Mouse (Mus musculus) heart, postnatal 0 days (tissue): ENCODE data around the gene Plau. TPM values are rescaled to one million over a fixed set of nuclear protein-coding genes. Genes with fewer than 3 reads are reported as not detected.
A peak's percentile ranks its signal among the peaks of the same experiment; 100 is the strongest.

Experiments
- ATAC-seq: fragments of 200-750 bp; cut with Nextera tagmentation; 2 replicates; pipeline ENCODE4 v1.8.0; 2017; ENCODE audit warnings: low read depth, moderate number of reproducible peaks, moderate library complexity; ENCODE audit not compliant: insufficient read depth
- DNase-seq: peaks from one replicate; pipeline ENCODE4 v3.0.0-alpha.2; 2016; ENCODE audit warnings: low spot score
- H3K27ac ChIP-seq: fragments of 300-500 bp; sonication (generic); 2 replicates; pipeline ENCODE4 v1.5.1; 2014; ENCODE audit warnings: low read depth, mild to moderate bottlenecking
- H3K27me3 ChIP-seq: fragments of 300-500 bp; sonication (generic); 2 replicates; pipeline ENCODE4 v1.6.1; 2014; ENCODE audit warnings: low read length, mixed read lengths; ENCODE audit not compliant: control insufficient read depth, insufficient read depth
- H3K36me3 ChIP-seq: fragments of 300-500 bp; sonication (generic); replicated peaks from 2 replicates; pipeline ENCODE4 v1.6.1; 2014; ENCODE audit warnings: low read length, mixed read lengths; ENCODE audit not compliant: control insufficient read depth, insufficient read depth
- H3K4me1 ChIP-seq: fragments of 300-500 bp; sonication (generic); 2 replicates; pipeline ENCODE4 v1.6.1; 2014; ENCODE audit warnings: antibody characterized with exemption; ENCODE audit not compliant: control insufficient read depth, insufficient read depth
- H3K4me2 ChIP-seq: fragments of 300-500 bp; sonication (generic); 2 replicates; pipeline ENCODE4 v1.6.1; 2014; ENCODE audit warnings: low read depth, mild to moderate bottlenecking, low read length, moderate library complexity
- H3K4me3 ChIP-seq: fragments of 300-500 bp; sonication (generic); 2 replicates; pipeline ENCODE4 v1.5.1; 2014; ENCODE audit warnings: low read depth, low read length
- H3K9ac ChIP-seq: fragments of 300-500 bp; sonication (generic); replicated peaks from 2 replicates; pipeline ENCODE4 v1.6.1; 2014; ENCODE audit warnings: low read depth, low read length, mixed read lengths
- H3K9me3 ChIP-seq: fragments of 300-500 bp; sonication (generic); replicated peaks from 2 replicates; pipeline ENCODE4 v1.6.1; 2016; ENCODE audit warnings: low read length; ENCODE audit not compliant: control insufficient read depth
- CTCF ChIP-seq: IDR thresholded peaks from 2 replicates; pipeline ENCODE4 v1.5.1; 2016; ENCODE audit warnings: antibody characterized with exemption, control low read depth, low read depth
- EP300 ChIP-seq: IDR thresholded peaks from 2 replicates; pipeline ENCODE4 v1.6.1; 2016; ENCODE audit warnings: antibody characterized with exemption, low read depth
- WGBS: fragments of 180-500 bp; shearing (Covaris S2); extraction: QIAGEN DNeasy Blood & Tissue Kit; methylation state at CpG from one replicate; pipeline ENCODE4 v1.1.7; 2014; 5-methylcytosine and 5-hydroxymethylcytosine counted together
- polyA plus RNA-seq: library from polyadenylated mRNA; unstranded; fragments of >200 nt; fragmentation: Nextera tagmentation; extraction: Ambion mirVana; gene quantifications from 2 replicates; pipeline ENCODE4 v1.2.1, GENCODE M21; 2015
- total RNA-seq: library from RNA; depleted of rRNA; stranded (reverse); fragments of >200 nt; gene quantifications from 2 replicates; pipeline ENCODE4 v1.2.3, GENCODE M21; 2014; ENCODE audit warnings: low replicate concordance

Plau gene
- total and polyA plus RNA-seq, 2 experiments from 2014 or later: 0.89 to 4.2 TPM

- no peak for ATAC-seq
These were observed 30.2 kb upstream of the Plau start for GRCm38 (mm10) chr14:20806116-20806840.

GRCm38 (mm10) chr14:20809349-20809748 lies 27.1 kb upstream of the Plau start:
- Histone ChIP-seq H3K4me1 (peaks cover 24% of the 10 kb centered on the region), H3K27me3 (no peaks in the 10 kb centered on the region), H3K9ac (no peak overlapping the region), H3K4me3 (no peak overlapping the region), H3K27ac (no peak overlapping the region), H3K36me3 (no peaks in the 10 kb centered on the region), H3K9me3 (no peaks in the 10 kb centered on the region), H3K4me2 (no peak overlapping the region)
- ATAC-seq: no peak
- TF ChIP-seq CTCF: no peak
- no peak for TF ChIP-seq EP300
- WGBS: 73% methylated on average over 4 of the region's 4 CpGs
- no peak for DNase-seq

More at GRCm38 (mm10) chr14:20806116-20806840, 30.2 kb upstream of the Plau start:
- 0 out of 2 replicates have a peak overlapping the region, but pooled peaks have one; percentile 1 for H3K27ac ChIP-seq
- no peak for TF ChIP-seq EP300
- no peak for TF ChIP-seq CTCF
- DNase-seq: no peak
- no peak overlapping the region for H3K4me3 ChIP-seq
- no peaks in the 10 kb centered on the region for H3K36me3 ChIP-seq
- H3K4me2 ChIP-seq: no peak overlapping the region
- H3K4me1 ChIP-seq: peaks cover 30% of the 10 kb centered on the region
- H3K9ac ChIP-seq: no peak overlapping the region
- H3K9me3 ChIP-seq: no peaks in the 10 kb centered on the region
- 77% methylated on average over 14 of the region's 14 CpGs for WGBS
- H3K27me3 ChIP-seq: no peaks in the 10 kb centered on the region

- Histone ChIP-seq H3K27ac (no peak overlapping the region), H3K4me3 (no peak overlapping the region), H3K36me3 (no peaks in the 10 kb centered on the region), H3K9me3 (no peaks in the 10 kb centered on the region), H3K4me1 (peaks cover 20% of the 10 kb centered on the region), H3K27me3 (no peaks in the 10 kb centered on the region), H3K9ac (no peak overlapping the region), H3K4me2 (no peak overlapping the region)
- DNase-seq (no peak), ATAC-seq (no peak)
- TF ChIP-seq EP300 (no peak), CTCF (no peak)
These were observed 26.6 kb upstream of the Plau start for GRCm38 (mm10) chr14:20809820-20810219.

- 85% methylated on average over 8 of the region's 8 CpGs for WGBS
- DNase-seq (no peak), ATAC-seq (no peak)
- Histone ChIP-seq H3K9me3 (peaks cover 3% of the 10 kb centered on the region; the same call in 1 of the 2 replicates), H3K4me3 (no peak overlapping the region), H3K27ac (no peak overlapping the region), H3K4me2 (no peak overlapping the region), H3K36me3 (no peaks in the 10 kb centered on the region), H3K9ac (no peak overlapping the region), H3K27me3 (no peaks in the 10 kb centered on the region), H3K4me1 (peaks cover 6% of the 10 kb centered on the region; the same call in 1 of the 2 replicates)
- no peak for TF ChIP-seq CTCF
- TF ChIP-seq EP300: no peak
These were observed 25.2 kb upstream of the Plau start for GRCm38 (mm10) chr14:20811236-20811635.

GRCm38 (mm10) chr14:20811779-20812406 lies 24.6 kb upstream of the Plau start:
- 82% methylated on average over 7 of the region's 7 CpGs for WGBS
- Histone ChIP-seq H3K27ac (no peak overlapping the region), H3K4me2 (no peak overlapping the region), H3K36me3 (no peaks in the 10 kb centered on the region), H3K4me3 (no peak overlapping the region), H3K4me1 (no peaks in the 10 kb centered on the region), H3K9me3 (peaks cover 8% of the 10 kb centered on the region; the same call in 1 of the 2 replicates), H3K9ac (no peak overlapping the region), H3K27me3 (no peaks in the 10 kb centered on the region)
- DNase-seq: no peak
- ATAC-seq: no peak
- no peak for TF ChIP-seq CTCF
- no peak for TF ChIP-seq EP300
